Mouse (Mus musculus) brain, embryonic 14.5 days (tissue): ENCODE measurements around the gene Atp6ap1l.

ENCODE experiments used
- CTCF ChIP-seq: fragments of 200-500 bp; IDR thresholded peaks from 2 replicates; pipeline ENCODE4 v1.5.1; 2012; ENCODE audit warnings: inconsistent platforms, mild to moderate bottlenecking, moderate library complexity, borderline replicate concordance; ENCODE audit not compliant: insufficient read depth, insufficient read length; ENCODE audit errors: extremely low read depth
- POLR2A ChIP-seq: fragments of 200-500 bp; IDR thresholded peaks from 2 replicates; pipeline ENCODE4 v1.6.1; 2012; ENCODE audit warnings: mild to moderate bottlenecking, inconsistent platforms, borderline replicate concordance; ENCODE audit not compliant: poor library complexity, insufficient read depth, insufficient read length, severe bottlenecking; ENCODE audit errors: extremely low read depth

GRCm38 (mm10) chr13:90886568-90886983, 18.6 kb downstream of the Atp6ap1l start:
- TF ChIP-seq CTCF = peak; percentile 85
- no peak for TF ChIP-seq POLR2A
